Mouse (Mus musculus): ENCODE measurements around the gene Tbpl2. TPM values are rescaled to one million over a fixed set of nuclear protein-coding genes. Genes with fewer than 3 reads are reported as not detected.

Tbpl2 gene
- not detected in 2 replicates for polyA plus RNA-seq (2012; rRNA removed)
- polyA plus RNA-seq (2014; fragmentation: Nextera tagmentation; extraction: Ambion mirVana): not detected in 2 replicates

- H3K36me3 ChIP-seq (ENCODE audit: control insufficient read depth, insufficient read depth, low read length): no peaks in the 10 kb centered on the region
- ATAC-seq (ENCODE audit: low FRiP score, low read depth): no peak
- H3K27me3 ChIP-seq (ENCODE audit: control insufficient read depth, insufficient read depth, low read length): no peaks in the 10 kb centered on the region
- H3K4me3 ChIP-seq (replicated peaks; ENCODE audit: low read length): no peak within 1 kb of the TSS
- no peak within 1 kb of the TSS for H3K9ac ChIP-seq (ENCODE audit: low read depth, low read length, severe bottlenecking)
- no peak for TF ChIP-seq POLR2A (IDR thresholded peaks at IDR 0.05; ENCODE audit: borderline replicate concordance, extremely low read depth, insufficient read depth, insufficient read length)
- H3K4me1 ChIP-seq (ENCODE audit: control insufficient read depth, insufficient read depth, low read length): no peaks in the 10 kb centered on the region
- no peak within 1 kb of the TSS for H3K27ac ChIP-seq (replicated peaks; ENCODE audit: low read depth, low read length)
- no peaks in the 10 kb centered on the region for H3K9me3 ChIP-seq (ENCODE audit: control insufficient read depth, low read length)
- WGBS: 76% methylated on average over 4 of the region's 4 CpGs
- no peak for DNase-seq (ENCODE audit: low spot score)
- H3K4me2 ChIP-seq (replicated peaks; ENCODE audit: low read depth, low read length, severe bottlenecking): no peak within 1 kb of the TSS
Measured at GRCm38 (mm10) chr2:24096495-24096894, at the start of gene Tbpl2. Gene Tbpl2, minus strand, starts transcription at chr2:24096595.

DNA sequence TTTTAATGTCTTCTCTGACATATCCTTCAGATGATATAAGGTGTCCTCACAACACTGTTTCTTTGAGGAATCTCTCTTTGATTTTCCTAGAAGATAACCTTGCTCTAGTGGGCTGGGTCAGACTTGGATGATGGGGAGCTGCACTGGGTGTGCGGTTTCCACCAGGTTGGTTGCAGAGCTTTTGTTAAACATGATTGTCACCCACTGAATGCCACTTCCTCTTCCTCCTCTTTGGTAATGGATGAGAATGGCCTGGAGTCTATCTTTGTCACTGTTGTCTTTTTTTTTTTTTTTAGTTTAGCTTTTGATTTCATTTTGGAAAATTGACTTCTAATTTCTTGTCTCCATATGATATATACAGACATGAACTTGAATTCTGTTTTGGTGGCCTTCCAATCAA lies 38.0 kb upstream of the Tbpl2 start:
- Histone ChIP-seq H3K4me3 (replicated peaks; ENCODE audit: low read length) (no peak overlapping the region), H3K27me3 (ENCODE audit: control insufficient read depth, insufficient read depth, low read length) (no peaks in the 10 kb centered on the region), H3K27ac (replicated peaks; ENCODE audit: low read depth, low read length) (no peak overlapping the region), H3K4me2 (replicated peaks; ENCODE audit: low read depth, low read length, severe bottlenecking) (no peak overlapping the region), H3K4me1 (ENCODE audit: control insufficient read depth, insufficient read depth, low read length) (no peaks in the 10 kb centered on the region), H3K9me3 (ENCODE audit: control insufficient read depth, low read length) (no peaks in the 10 kb centered on the region), H3K36me3 (ENCODE audit: control insufficient read depth, insufficient read depth, low read length) (no peaks in the 10 kb centered on the region), H3K9ac (ENCODE audit: low read depth, low read length, severe bottlenecking) (no peak overlapping the region)
- WGBS: 85% methylated on average over 1 of the region's 1 CpGs
- no peak for DNase-seq (ENCODE audit: low spot score)
- no peak for TF ChIP-seq POLR2A (IDR thresholded peaks at IDR 0.05; ENCODE audit: borderline replicate concordance, extremely low read depth, insufficient read depth, insufficient read length)
- no peak for ATAC-seq (ENCODE audit: low FRiP score, low read depth)

DNA sequence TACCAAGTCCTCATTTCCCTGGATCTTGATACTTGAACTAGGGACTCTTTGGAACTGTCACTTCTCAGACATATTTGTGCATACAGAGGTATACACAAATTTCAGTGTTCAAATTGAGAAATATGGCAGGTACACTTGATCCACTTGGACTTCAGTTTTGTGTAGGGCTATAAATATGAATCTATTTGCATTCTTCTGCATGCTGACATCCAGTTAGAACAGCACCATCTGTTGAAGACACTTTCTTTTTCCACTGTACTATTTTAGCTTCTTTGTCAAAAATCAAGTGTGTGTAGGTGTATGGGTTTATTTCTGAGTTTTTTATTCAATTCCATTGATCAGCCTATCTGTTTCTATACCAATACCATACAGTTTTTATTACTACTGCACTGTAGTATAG lies 12.7 kb upstream of the Tbpl2 start:
- no peak overlapping the region for H3K4me3 ChIP-seq (replicated peaks; ENCODE audit: low read length)
- no peaks in the 10 kb centered on the region for H3K9me3 ChIP-seq (ENCODE audit: control insufficient read depth, low read length)
- H3K36me3 ChIP-seq (ENCODE audit: control insufficient read depth, insufficient read depth, low read length): no peaks in the 10 kb centered on the region
- no peaks in the 10 kb centered on the region for H3K4me1 ChIP-seq (ENCODE audit: control insufficient read depth, insufficient read depth, low read length)
- no peak overlapping the region for H3K9ac ChIP-seq (ENCODE audit: low read depth, low read length, severe bottlenecking)
- DNase-seq (ENCODE audit: low spot score): no peak
- no peak overlapping the region for H3K27ac ChIP-seq (replicated peaks; ENCODE audit: low read depth, low read length)
- no peak for TF ChIP-seq POLR2A (IDR thresholded peaks at IDR 0.05; ENCODE audit: borderline replicate concordance, extremely low read depth, insufficient read depth, insufficient read length)
- no peak overlapping the region for H3K4me2 ChIP-seq (replicated peaks; ENCODE audit: low read depth, low read length, severe bottlenecking)
- ATAC-seq (ENCODE audit: low FRiP score, low read depth): no peak
- no peaks in the 10 kb centered on the region for H3K27me3 ChIP-seq (ENCODE audit: control insufficient read depth, insufficient read depth, low read length)

DNA sequence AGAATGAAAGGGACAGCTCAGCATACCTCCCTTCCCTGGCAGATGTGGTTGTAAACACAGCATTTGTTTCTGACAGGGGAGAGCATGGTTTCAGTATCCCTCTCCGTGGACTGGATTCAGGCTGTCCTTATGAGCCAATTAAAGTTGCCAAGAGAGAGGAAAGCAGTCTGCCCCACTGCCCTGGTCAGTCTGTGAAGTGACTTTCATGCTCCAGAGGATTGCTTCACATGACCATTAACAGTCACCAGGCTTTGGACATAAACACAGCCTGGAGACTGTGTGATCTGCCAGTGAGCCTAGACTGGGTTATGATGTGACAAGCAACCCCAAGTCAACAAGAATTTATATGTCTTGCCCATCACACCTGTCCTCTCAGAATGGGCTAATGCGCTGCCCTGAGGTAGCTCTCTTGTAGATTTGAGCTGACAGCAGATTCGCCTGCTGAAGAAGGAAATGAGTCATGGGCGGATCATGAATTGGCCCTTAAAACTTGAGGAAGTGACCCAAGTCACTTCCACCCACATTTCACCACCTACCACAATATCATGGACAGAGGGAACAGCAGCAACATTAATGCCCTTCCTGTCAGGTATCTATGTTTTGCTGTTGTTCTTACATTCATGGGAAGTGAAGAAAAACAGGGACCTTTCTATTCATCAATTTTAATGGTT lies 7.4 kb upstream of the Tbpl2 start:
- DNase-seq (ENCODE audit: low spot score): no peak
- Histone ChIP-seq H3K4me2 (replicated peaks; ENCODE audit: low read depth, low read length, severe bottlenecking) (no peak overlapping the region), H3K4me1 (ENCODE audit: control insufficient read depth, insufficient read depth, low read length) (no peaks in the 10 kb centered on the region), H3K27ac (replicated peaks; ENCODE audit: low read depth, low read length) (no peak overlapping the region), H3K4me3 (replicated peaks; ENCODE audit: low read length) (no peak overlapping the region), H3K27me3 (ENCODE audit: control insufficient read depth, insufficient read depth, low read length) (no peaks in the 10 kb centered on the region), H3K9me3 (ENCODE audit: control insufficient read depth, low read length) (no peaks in the 10 kb centered on the region), H3K36me3 (ENCODE audit: control insufficient read depth, insufficient read depth, low read length) (no peaks in the 10 kb centered on the region), H3K9ac (ENCODE audit: low read depth, low read length, severe bottlenecking) (no peak overlapping the region)
- 76% methylated on average over 4 of the region's 4 CpGs for WGBS
- TF ChIP-seq POLR2A (IDR thresholded peaks at IDR 0.05; ENCODE audit: borderline replicate concordance, extremely low read depth, insufficient read depth, insufficient read length): no peak
- no peak for ATAC-seq (ENCODE audit: low FRiP score, low read depth)

DNA sequence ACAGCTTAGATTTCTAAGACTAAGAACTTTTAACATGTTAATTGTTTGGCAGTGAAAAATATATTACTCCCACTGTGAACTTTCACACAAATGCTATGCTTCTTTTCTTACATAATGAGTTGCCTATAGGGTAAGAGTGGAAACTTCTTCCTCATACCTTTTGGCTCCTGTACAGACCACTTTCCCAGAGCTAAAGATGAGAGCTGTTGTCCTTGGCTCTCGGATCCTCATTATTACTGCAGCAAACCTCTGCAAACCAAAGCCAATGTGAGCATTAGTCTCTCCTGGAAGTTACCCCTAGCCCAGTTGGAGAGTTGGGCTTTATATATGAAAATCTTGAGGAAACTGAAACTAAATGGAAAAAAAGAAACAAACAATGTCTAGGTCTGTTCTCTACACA lies 5.5 kb downstream of the Tbpl2 start:
- 82% methylated on average over 1 of the region's 1 CpGs for WGBS
- no peaks in the 10 kb centered on the region for H3K27me3 ChIP-seq (ENCODE audit: control insufficient read depth, insufficient read depth, low read length)
- ATAC-seq (ENCODE audit: low FRiP score, low read depth): no peak
- TF ChIP-seq POLR2A (IDR thresholded peaks at IDR 0.05; ENCODE audit: borderline replicate concordance, extremely low read depth, insufficient read depth, insufficient read length): no peak
- no peak for DNase-seq (ENCODE audit: low spot score)
- H3K9me3 ChIP-seq (ENCODE audit: control insufficient read depth, low read length): no peaks in the 10 kb centered on the region
- H3K4me2 ChIP-seq (replicated peaks; ENCODE audit: low read depth, low read length, severe bottlenecking): no peak overlapping the region
- no peak overlapping the region for H3K27ac ChIP-seq (replicated peaks; ENCODE audit: low read depth, low read length)
- no peak overlapping the region for H3K4me3 ChIP-seq (replicated peaks; ENCODE audit: low read length)
- H3K4me1 ChIP-seq (ENCODE audit: control insufficient read depth, insufficient read depth, low read length): no peaks in the 10 kb centered on the region
- H3K9ac ChIP-seq (ENCODE audit: low read depth, low read length, severe bottlenecking): no peak overlapping the region
- H3K36me3 ChIP-seq (ENCODE audit: control insufficient read depth, insufficient read depth, low read length): no peaks in the 10 kb centered on the region
